11 mouse cellular contexts compared by ENCODE assay signal in genomic region chr2:62399361-62399760, GRCm38 (mm10).
"Had no signal": no experiment of that assay in that cellular context is flagged by ENCODE, and none has a peak within 500 bp of the region (broad histone marks: within the 10 kb centered on the region; RNA-seq: fewer than 3 reads in every experiment).

No protein-coding gene starts in this region.

- H3K36me3 ChIP-seq: limb, embryonic 10.5 days; liver, embryonic 15.5 days; midbrain, embryonic 13.5 days had no signal

- H3K4me3 ChIP-seq: limb, embryonic 10.5 days; liver, embryonic 15.5 days; midbrain, embryonic 13.5 days had no signal

- ATAC-seq: lung, postnatal 0 days; midbrain, embryonic 13.5 days had no signal

- H3K4me2 ChIP-seq: liver, embryonic 11.5 days; liver, embryonic 15.5 days; midbrain, embryonic 13.5 days had no signal

- H3K27ac ChIP-seq: limb, embryonic 10.5 days; liver, embryonic 15.5 days; macrophage; midbrain, embryonic 13.5 days had no signal

- H3K27me3 ChIP-seq: liver, embryonic 15.5 days; midbrain, embryonic 13.5 days had no signal

- H3K9ac ChIP-seq: liver, embryonic 15.5 days; midbrain, embryonic 13.5 days had no signal

- H3K4me1 ChIP-seq: limb, embryonic 10.5 days; liver, embryonic 15.5 days; midbrain, embryonic 13.5 days had no signal

- DNase-seq: kidney, postnatal 14 days; lung, adult 2 months; right cerebral cortex, postnatal 14 days; thymus, adult 18-20 months; thymus, postnatal 14 days had no signal

- H3K9me3 ChIP-seq: limb, embryonic 10.5 days; liver, embryonic 15.5 days; midbrain, embryonic 13.5 days had no signal
